Mouse (Mus musculus) intestine, embryonic 14.5 days (tissue): ENCODE measurements at regions not wholly inside any gene's neighbourhood (a gene's known extent, or its start where the extent isn't known, plus 50 kb on each side); places are given as distances from the start of the nearest gene placed in this dataset. TPM values are rescaled to one million over a fixed set of nuclear protein-coding genes. Genes with fewer than 3 reads are reported as not detected.

Source experiments
- ATAC-seq: fragments of 200-750 bp; cut with Nextera tagmentation; replicated peaks from 2 replicates; pipeline ENCODE4 v1.8.0; 2017; ENCODE audit warnings: low read depth, moderate number of reproducible peaks, moderate TSS enrichment, moderate library complexity; ENCODE audit not compliant: low FRiP score, low TSS enrichment
- DNase-seq: peaks from one replicate; pipeline ENCODE4 v3.0.0-alpha.2; 2018; ENCODE audit warnings: low spot score
- H3K27ac ChIP-seq: fragments of 300-500 bp; sonication (generic); 2 replicates; pipeline ENCODE4 v1.5.1; 2014; ENCODE audit warnings: low read depth, mild to moderate bottlenecking, control low read depth
- H3K27me3 ChIP-seq: fragments of 300-500 bp; sonication (generic); replicated peaks from 2 replicates; pipeline ENCODE4 v1.6.1; 2014; ENCODE audit warnings: low read length, control low read depth; ENCODE audit not compliant: control insufficient read depth, insufficient read depth
- H3K36me3 ChIP-seq: fragments of 300-500 bp; sonication (generic); 2 replicates; pipeline ENCODE4 v1.6.1; 2014; ENCODE audit warnings: low read length, control low read depth; ENCODE audit not compliant: control insufficient read depth, insufficient read depth
- H3K4me1 ChIP-seq: fragments of 300-500 bp; sonication (generic); replicated peaks from 2 replicates; pipeline ENCODE4 v1.6.1; 2014; ENCODE audit warnings: low read length, control low read depth, mixed read lengths; ENCODE audit not compliant: control insufficient read depth, insufficient read depth
- H3K4me2 ChIP-seq: fragments of 300-500 bp; sonication (generic); 2 replicates; pipeline ENCODE4 v1.6.1; 2014; ENCODE audit warnings: low read length
- H3K4me3 ChIP-seq: fragments of 300-500 bp; sonication (generic); 2 replicates; pipeline ENCODE4 v1.5.1; 2014; ENCODE audit warnings: low read depth, low read length, control low read depth, mixed read lengths
- H3K9ac ChIP-seq: fragments of 300-500 bp; sonication (generic); 2 replicates; pipeline ENCODE4 v1.6.1; 2014; ENCODE audit warnings: mild to moderate bottlenecking, low read length
- H3K9me3 ChIP-seq: fragments of 300-500 bp; sonication (generic); 2 replicates; pipeline ENCODE4 v1.6.1; 2016; ENCODE audit warnings: low read length, control low read depth; ENCODE audit not compliant: control insufficient read depth
- WGBS: fragments of 180-500 bp; shearing (Covaris S2); extraction: QIAGEN DNeasy Blood & Tissue Kit; methylation state at CpG from one replicate; pipeline ENCODE4 v1.1.7; 2014; 5-methylcytosine and 5-hydroxymethylcytosine counted together
- microRNA-seq: library from miRNA; unstranded; fragments of <30 nt; microRNA quantifications from one replicate; pipeline ENCODE4, GENCODE M21; 2016

DNA sequence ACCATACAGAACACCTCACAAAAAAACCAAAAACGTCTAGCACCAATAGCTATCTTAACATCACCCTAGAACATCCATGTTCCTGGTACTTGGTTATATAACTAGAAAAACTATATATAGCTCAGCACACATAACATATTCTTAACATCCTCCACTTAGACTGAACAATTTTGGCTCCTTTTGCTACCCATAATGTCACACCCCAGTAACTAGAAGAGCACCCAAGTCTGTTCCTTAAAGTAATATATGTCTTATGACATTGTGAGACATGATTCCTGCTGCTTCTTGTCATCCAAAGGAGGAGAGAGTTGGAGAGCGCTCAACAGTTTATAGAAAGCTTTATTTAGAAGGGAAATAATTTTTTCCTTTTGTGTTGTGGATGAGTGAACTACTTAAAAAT, 1206.1 kb downstream of the A830018L16Rik start:
- no peak overlapping the region for H3K27ac ChIP-seq
- ATAC-seq (no peak), DNase-seq (no peak)
- H3K4me1 ChIP-seq: no peaks in the 10 kb centered on the region
- H3K9me3 ChIP-seq: no peaks in the 10 kb centered on the region
- H3K4me2 ChIP-seq: no peak overlapping the region
- H3K9ac ChIP-seq: no peak overlapping the region
- no peaks in the 10 kb centered on the region for H3K27me3 ChIP-seq
- H3K36me3 ChIP-seq: no peaks in the 10 kb centered on the region
- H3K4me3 ChIP-seq: no peak overlapping the region
- 76% methylated on average over 2 of the region's 2 CpGs for WGBS

DNA sequence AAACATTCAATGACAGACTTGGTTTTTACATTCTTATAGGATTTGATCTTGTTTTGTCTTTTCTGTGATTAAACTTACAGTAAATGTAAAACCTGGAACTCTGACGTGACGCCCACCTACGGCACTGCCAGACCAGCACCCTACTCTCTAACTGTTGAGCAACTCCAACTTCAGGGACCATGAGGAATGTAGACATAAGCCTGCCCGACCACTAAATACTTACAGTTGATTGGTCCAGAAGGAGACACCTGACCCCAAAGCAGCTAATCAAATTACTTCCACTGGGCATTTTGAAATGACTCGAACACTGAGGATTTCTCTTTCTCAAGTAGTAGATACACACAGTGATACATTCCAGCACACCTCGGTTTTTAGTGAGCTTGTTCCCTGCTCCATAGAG, 1206.9 kb downstream of the A830018L16Rik start:
- Histone ChIP-seq H3K4me1 (no peaks in the 10 kb centered on the region), H3K4me2 (no peak overlapping the region), H3K36me3 (no peaks in the 10 kb centered on the region), H3K9me3 (no peaks in the 10 kb centered on the region), H3K27me3 (no peaks in the 10 kb centered on the region), H3K27ac (no peak overlapping the region), H3K4me3 (no peak overlapping the region), H3K9ac (no peak overlapping the region)
- DNase-seq (no peak), ATAC-seq (no peak)
- 82% methylated on average over 6 of the region's 6 CpGs for WGBS

GRCm38 (mm10) chr1:12623158-12623557, 1209.3 kb downstream of the A830018L16Rik start:
- Histone ChIP-seq H3K36me3 (no peaks in the 10 kb centered on the region), H3K27ac (no peak overlapping the region), H3K4me3 (no peak overlapping the region), H3K4me2 (no peak overlapping the region), H3K4me1 (no peaks in the 10 kb centered on the region), H3K27me3 (no peaks in the 10 kb centered on the region), H3K9me3 (no peaks in the 10 kb centered on the region), H3K9ac (no peak overlapping the region)
- 77% methylated on average over 4 of the region's 4 CpGs for WGBS
- ATAC-seq (no peak), DNase-seq (no peak)

DNA sequence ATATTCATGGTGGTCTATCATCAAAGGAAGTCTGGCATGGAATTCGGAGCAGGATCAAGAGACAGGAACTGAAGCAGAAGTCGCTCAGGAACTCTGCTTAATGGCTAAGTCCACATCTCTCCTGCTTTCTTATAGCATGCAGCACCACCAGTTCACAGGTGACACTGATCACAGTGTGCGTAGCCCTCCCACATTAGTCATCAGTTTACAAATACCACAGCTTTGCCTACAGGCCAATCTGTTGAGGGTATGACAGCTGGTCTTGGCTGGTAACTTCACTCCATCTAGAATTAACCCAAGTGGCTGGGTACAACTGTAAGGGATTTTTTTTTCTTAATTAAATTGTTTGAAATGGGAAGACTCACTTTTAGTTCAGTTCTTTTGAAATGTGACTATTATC, 1219.1 kb downstream of the A830018L16Rik start:
- no peaks in the 10 kb centered on the region for H3K9me3 ChIP-seq
- H3K4me3 ChIP-seq: no peak overlapping the region
- no peak overlapping the region for H3K27ac ChIP-seq
- no peaks in the 10 kb centered on the region for H3K27me3 ChIP-seq
- 88% methylated on average over 3 of the region's 3 CpGs for WGBS
- H3K36me3 ChIP-seq: no peaks in the 10 kb centered on the region
- ATAC-seq (no peak), DNase-seq (no peak)
- H3K4me2 ChIP-seq: no peak overlapping the region
- no peak overlapping the region for H3K9ac ChIP-seq
- no peaks in the 10 kb centered on the region for H3K4me1 ChIP-seq

DNA sequence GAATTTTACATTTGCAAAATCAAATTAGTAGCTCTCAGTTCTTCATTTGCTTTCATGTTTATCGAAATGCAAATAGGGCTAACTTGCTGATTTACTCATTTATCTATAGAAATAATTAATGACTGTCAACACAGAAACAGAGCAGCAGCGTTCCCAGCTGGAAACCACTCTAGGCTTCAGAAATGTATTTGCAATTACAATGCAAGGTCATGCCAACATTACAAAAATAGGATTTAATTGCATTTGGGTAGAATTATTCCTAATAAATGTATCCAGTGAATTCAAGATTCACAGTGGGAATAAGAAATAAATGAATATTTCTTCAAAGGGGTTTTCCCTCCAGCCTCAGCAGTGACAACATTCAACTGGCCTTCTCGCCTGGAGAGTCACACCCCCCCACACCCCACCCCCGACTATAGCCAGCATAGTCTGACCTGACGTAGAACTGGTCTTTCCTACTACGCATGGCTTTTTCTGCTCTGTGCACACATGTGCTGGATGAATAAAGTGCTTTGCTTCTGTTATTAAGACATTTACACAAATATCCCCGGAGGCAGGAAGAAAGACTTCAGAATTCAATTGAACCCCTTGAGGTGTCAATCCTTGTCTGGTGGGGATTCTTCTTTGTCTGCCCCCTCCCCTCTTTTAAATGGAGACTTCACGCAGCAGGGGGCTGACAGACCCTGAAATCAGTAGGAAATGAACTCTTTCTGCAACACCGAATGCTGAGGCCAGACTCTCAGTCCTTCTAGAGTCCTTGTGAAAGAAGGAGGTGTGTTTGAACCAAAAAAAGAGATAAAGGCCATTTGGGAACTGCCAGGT, 1222.6 kb downstream of the A830018L16Rik start:
- Histone ChIP-seq H3K4me3 (no peak overlapping the region), H3K4me2 (no peak overlapping the region), H3K27ac (no peak overlapping the region), H3K9ac (no peak overlapping the region), H3K4me1 (no peaks in the 10 kb centered on the region), H3K9me3 (no peaks in the 10 kb centered on the region), H3K36me3 (no peaks in the 10 kb centered on the region), H3K27me3 (no peaks in the 10 kb centered on the region)
- DNase-seq (no peak), ATAC-seq (no peak)
- 55% methylated on average over 9 of the region's 9 CpGs for WGBS

DNA sequence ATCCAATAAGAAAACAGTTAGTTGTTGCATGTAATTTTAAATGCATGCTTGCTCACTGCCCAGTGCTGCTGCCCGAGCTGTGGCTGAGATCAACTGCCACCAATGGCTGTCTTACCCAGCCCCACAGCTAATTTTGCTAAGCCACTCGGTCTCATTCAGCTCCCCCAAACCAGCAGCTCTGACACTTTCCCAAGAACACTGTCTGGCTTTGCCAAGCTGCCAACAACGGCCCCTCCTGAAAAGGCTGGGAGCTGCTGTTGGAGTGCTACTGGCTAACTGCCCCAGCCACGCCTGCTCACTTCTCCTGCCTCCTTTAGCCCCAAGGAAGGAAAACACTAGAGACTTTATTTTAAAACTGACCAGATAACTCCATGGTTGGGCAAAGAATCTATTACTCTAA, 1227.1 kb downstream of the A830018L16Rik start:
- Histone ChIP-seq H3K27me3 (no peaks in the 10 kb centered on the region), H3K4me3 (no peak overlapping the region), H3K27ac (no peak overlapping the region), H3K36me3 (no peaks in the 10 kb centered on the region), H3K9ac (no peak overlapping the region), H3K9me3 (no peaks in the 10 kb centered on the region), H3K4me1 (no peaks in the 10 kb centered on the region), H3K4me2 (no peak overlapping the region)
- WGBS: 72% methylated on average over 4 of the region's 4 CpGs
- no peak for DNase-seq
- no peak for ATAC-seq

Small RNA genes lying in the stretch of these regions (microRNA-seq; reads per million reads assigned to microRNA genes)
- gene Mir6341: not detected
